Mouse (Mus musculus): ENCODE results near the gene Dlg4. TPM values are rescaled to one million over a fixed set of nuclear protein-coding genes. Genes with fewer than 3 reads are reported as not detected.

Dlg4 gene
- total and polyA plus RNA-seq, 2 experiments: 0.37 to 1.3 TPM

DNA sequence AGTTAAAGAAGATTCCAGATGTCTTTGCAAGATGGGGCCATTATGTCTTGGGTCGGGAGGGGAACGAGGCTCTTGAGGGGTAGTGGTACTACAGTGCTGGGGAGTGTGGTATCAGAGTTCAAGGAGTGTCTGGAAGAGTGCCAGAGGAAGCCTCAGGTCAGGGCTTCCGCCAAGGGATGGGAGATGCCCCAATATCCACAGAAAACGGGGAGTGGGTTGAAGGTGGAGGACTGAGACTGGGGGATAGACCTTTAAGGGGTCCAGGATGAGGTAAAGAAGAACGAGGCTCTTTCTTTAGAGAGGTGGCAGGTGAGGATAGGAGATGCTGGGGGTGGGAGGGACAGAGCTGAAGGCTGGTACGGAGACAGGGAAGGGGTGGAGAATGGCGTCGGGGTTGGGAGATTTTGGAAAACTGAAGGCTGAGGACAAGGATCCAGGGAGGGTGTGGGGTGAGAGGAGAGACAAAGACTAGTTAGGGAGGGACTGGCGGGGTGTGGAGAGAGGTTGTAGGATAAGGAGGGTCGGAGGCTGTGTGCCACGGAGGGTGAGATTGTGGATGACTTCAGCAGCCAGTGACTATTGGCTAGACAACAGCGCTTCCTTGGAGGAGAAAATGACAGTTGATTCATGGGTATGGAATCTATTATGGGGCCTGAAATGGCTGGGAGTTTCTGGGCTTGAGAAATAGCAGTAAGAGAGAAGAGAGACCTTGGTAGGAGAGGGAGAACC lies 11.8 kb downstream of the Dlg4 start:
- no peaks in the 10 kb centered on the region for H3K36me3 ChIP-seq (ENCODE audit: control insufficient read depth, insufficient read depth, low read length)
- 38% methylated on average over 12 of the region's 12 CpGs for WGBS
- H3K27ac ChIP-seq (replicated peaks; ENCODE audit: insufficient read depth, low read depth, low read length): no peak overlapping the region; the same call in 1 of the 2 replicates
- H3K27me3 ChIP-seq (ENCODE audit: control insufficient read depth, insufficient read depth, low read length): peaks cover 3% of the 10 kb centered on the region; the same call in 1 of the 2 replicates
- no peak for TF ChIP-seq POLR2A (IDR thresholded peaks at IDR 0.05; ENCODE audit: extremely low read depth, insufficient read depth, low read length)
- TF ChIP-seq CTCF (IDR thresholded peaks at IDR 0.05; ENCODE audit: low read depth, low read length): no peak
- H3K4me3 ChIP-seq (ENCODE audit: insufficient read depth, low read depth, low read length): no peak overlapping the region
- DNase-seq (ENCODE audit: extremely low read depth, low read depth, low spot score): no peak
- no peak overlapping the region for H3K9ac ChIP-seq (ENCODE audit: low read depth, low read length)
- no peaks in the 10 kb centered on the region for H3K79me2 ChIP-seq (ENCODE audit: control insufficient read depth, insufficient read depth, low read length)
- 0 out of 2 replicates have a peak, but pooled peaks cover 2% of the 10 kb centered on the region for H3K4me1 ChIP-seq (ENCODE audit: control insufficient read depth, insufficient read depth, low read length)

DNA sequence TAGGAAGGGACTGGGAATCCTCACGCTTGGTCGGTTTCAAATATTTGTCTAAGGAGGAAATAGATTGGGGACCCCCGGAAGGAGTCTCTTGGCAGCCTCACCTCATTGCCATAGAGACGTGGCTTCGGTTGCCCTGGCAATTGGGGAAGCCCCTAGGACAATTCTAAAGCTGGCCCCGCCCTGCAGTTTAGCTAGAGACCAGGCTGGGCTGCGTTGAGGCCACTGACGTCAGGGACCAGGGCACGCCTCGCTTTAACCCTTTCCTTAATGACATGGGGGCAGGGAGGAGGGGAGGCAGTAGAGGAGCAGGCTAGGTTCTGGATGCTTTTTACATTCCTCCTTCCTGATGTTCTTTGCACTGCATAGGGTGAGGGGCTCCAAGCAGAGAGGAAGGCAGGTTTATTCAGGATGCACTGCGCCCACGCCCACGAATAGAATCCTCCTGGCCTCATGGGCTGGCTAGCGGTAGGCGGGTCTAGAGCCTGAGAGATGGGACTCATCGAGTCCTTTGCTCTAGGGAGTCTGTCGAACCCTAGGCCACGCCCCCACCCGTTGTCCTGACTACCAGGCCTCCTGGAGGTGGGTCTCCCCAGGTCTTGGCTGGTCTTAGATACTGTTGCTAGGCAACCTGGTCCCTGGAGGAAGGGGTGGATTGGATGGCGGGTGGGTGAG lies 12.5 kb downstream of the Dlg4 start:
- no peak overlapping the region for H3K9ac ChIP-seq (ENCODE audit: low read depth, low read length)
- DNase-seq (ENCODE audit: extremely low read depth, low read depth, low spot score): no peak
- H3K27ac ChIP-seq (replicated peaks; ENCODE audit: insufficient read depth, low read depth, low read length): no peak overlapping the region
- no peak overlapping the region for H3K4me3 ChIP-seq (ENCODE audit: insufficient read depth, low read depth, low read length)
- 0 out of 2 replicates have a peak, but pooled peaks cover 2% of the 10 kb centered on the region for H3K4me1 ChIP-seq (ENCODE audit: control insufficient read depth, insufficient read depth, low read length)
- TF ChIP-seq CTCF (IDR thresholded peaks at IDR 0.05; ENCODE audit: low read depth, low read length) (no peak), POLR2A (IDR thresholded peaks at IDR 0.05; ENCODE audit: extremely low read depth, insufficient read depth, low read length) (no peak)
- H3K36me3 ChIP-seq (ENCODE audit: control insufficient read depth, insufficient read depth, low read length): no peaks in the 10 kb centered on the region
- no peaks in the 10 kb centered on the region for H3K79me2 ChIP-seq (ENCODE audit: control insufficient read depth, insufficient read depth, low read length)
- WGBS: 18% methylated on average over 20 of the region's 20 CpGs
- H3K27me3 ChIP-seq (ENCODE audit: control insufficient read depth, insufficient read depth, low read length): peaks cover 3% of the 10 kb centered on the region; the same call in 1 of the 2 replicates

DNA sequence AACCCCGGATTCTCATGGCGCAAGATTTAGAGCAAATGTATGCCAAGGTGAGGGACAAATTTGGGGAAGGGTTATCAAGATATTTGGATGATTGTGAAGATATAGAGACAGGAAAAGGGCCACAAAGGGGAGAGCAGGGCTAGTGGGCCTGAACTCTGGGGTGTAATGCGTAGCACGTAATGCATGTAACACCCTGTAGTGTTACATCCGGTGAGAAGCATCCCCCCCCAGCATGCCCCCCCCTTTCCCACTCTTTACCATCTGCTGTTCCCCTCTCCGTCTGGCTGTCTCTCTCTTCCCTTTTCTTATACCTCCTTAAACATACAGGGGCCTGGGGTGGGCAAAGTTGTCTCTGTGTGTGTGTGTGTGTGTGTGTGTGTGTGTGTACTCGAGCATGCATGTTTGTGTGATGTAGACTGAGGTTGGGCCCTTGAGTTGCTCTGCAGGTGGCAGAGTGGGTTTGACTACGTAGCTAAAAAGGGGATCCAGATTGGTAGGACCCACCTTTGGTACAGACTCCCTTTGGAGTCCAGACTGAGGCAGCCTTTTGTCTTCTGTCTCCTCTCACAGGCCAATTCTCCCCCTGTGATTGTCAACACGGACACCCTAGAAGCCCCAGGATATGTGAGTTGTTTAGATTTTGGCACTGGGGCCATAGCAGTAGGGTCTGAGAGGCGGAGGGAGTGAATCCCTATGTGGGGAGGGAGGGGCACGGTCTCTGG lies 13.2 kb downstream of the Dlg4 start:
- no peak overlapping the region for H3K4me3 ChIP-seq (ENCODE audit: insufficient read depth, low read depth, low read length)

DNA sequence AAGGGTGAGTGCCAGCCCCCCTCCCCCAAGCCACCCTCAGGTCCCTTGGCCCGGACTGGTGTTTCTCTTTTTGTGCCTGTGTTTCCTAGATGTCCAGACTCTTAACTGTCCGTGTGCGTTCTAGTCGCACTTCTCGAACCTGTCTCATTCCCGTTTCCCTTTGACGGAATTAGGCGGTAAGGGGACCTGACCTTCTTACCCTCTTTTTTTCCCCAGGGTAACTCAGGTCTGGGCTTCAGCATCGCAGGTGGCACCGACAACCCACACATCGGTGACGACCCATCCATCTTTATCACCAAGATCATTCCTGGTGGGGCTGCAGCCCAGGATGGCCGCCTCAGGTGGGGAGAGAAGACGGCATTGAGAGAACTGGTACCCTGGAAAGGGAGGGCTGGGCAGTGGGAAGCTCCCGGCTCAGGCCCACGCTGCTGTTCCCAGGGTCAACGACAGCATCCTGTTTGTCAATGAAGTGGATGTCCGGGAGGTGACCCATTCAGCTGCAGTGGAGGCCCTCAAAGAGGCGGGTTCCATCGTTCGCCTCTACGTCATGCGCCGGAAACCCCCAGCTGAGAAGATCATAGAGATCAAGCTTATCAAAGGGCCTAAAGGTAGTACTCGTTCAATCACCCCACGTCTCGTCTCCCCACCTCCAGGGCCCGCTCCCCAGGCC lies 14.0 kb downstream of the Dlg4 start:
- Histone ChIP-seq H3K4me1 (ENCODE audit: control insufficient read depth, insufficient read depth, low read length) (0 out of 2 replicates have a peak, but pooled peaks cover 2% of the 10 kb centered on the region), H3K27ac (replicated peaks; ENCODE audit: insufficient read depth, low read depth, low read length) (no peak overlapping the region), H3K27me3 (ENCODE audit: control insufficient read depth, insufficient read depth, low read length) (peaks cover 3% of the 10 kb centered on the region; the same call in 1 of the 2 replicates), H3K79me2 (ENCODE audit: control insufficient read depth, insufficient read depth, low read length) (no peaks in the 10 kb centered on the region), H3K36me3 (ENCODE audit: control insufficient read depth, insufficient read depth, low read length) (no peaks in the 10 kb centered on the region), H3K9ac (ENCODE audit: low read depth, low read length) (no peak overlapping the region), H3K4me3 (ENCODE audit: insufficient read depth, low read depth, low read length) (no peak overlapping the region)
- no peak for DNase-seq (ENCODE audit: extremely low read depth, low read depth, low spot score)
- WGBS: 93% methylated on average over 28 of the region's 28 CpGs
- TF ChIP-seq POLR2A (IDR thresholded peaks at IDR 0.05; ENCODE audit: extremely low read depth, insufficient read depth, low read length) (no peak), CTCF (IDR thresholded peaks at IDR 0.05; ENCODE audit: low read depth, low read length) (no peak)

More for the DNA sequence above, 13.2 kb downstream of the Dlg4 start:
- H3K36me3 ChIP-seq (ENCODE audit: control insufficient read depth, insufficient read depth, low read length): no peaks in the 10 kb centered on the region
- WGBS: 79% methylated on average over 11 of the region's 11 CpGs
- no peak overlapping the region for H3K27ac ChIP-seq (replicated peaks; ENCODE audit: insufficient read depth, low read depth, low read length)
- H3K4me1 ChIP-seq (ENCODE audit: control insufficient read depth, insufficient read depth, low read length): 0 out of 2 replicates have a peak, but pooled peaks cover 2% of the 10 kb centered on the region
- peaks cover 3% of the 10 kb centered on the region; the same call in 1 of the 2 replicates for H3K27me3 ChIP-seq (ENCODE audit: control insufficient read depth, insufficient read depth, low read length)
- no peak for DNase-seq (ENCODE audit: extremely low read depth, low read depth, low spot score)
- no peaks in the 10 kb centered on the region for H3K79me2 ChIP-seq (ENCODE audit: control insufficient read depth, insufficient read depth, low read length)
- H3K9ac ChIP-seq (ENCODE audit: low read depth, low read length): no peak overlapping the region
- TF ChIP-seq POLR2A (IDR thresholded peaks at IDR 0.05; ENCODE audit: extremely low read depth, insufficient read depth, low read length): no peak
- TF ChIP-seq CTCF (IDR thresholded peaks at IDR 0.05; ENCODE audit: low read depth, low read length): no peak

DNA sequence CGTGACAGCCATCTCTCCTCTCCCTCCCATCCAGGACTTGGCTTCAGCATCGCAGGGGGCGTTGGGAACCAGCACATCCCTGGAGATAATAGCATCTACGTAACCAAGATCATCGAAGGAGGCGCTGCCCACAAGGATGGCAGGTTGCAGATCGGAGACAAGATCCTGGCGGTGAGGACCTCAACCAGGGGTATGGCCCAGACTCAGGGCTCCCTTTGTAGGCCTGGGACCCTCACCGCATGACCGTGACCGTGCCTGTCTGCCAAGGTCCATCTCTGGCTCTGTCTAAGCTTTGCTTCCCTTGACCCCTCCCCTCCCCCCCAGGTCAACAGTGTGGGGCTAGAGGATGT lies 14.6 kb downstream of the Dlg4 start:
- 94% methylated on average over 11 of the region's 11 CpGs for WGBS
- Histone ChIP-seq H3K4me1 (ENCODE audit: control insufficient read depth, insufficient read depth, low read length) (0 out of 2 replicates have a peak, but pooled peaks cover 2% of the 10 kb centered on the region), H3K4me3 (ENCODE audit: insufficient read depth, low read depth, low read length) (no peak overlapping the region), H3K9ac (ENCODE audit: low read depth, low read length) (no peak overlapping the region), H3K36me3 (ENCODE audit: control insufficient read depth, insufficient read depth, low read length) (no peaks in the 10 kb centered on the region), H3K27ac (replicated peaks; ENCODE audit: insufficient read depth, low read depth, low read length) (no peak overlapping the region), H3K27me3 (ENCODE audit: control insufficient read depth, insufficient read depth, low read length) (peaks cover 3% of the 10 kb centered on the region; the same call in 1 of the 2 replicates), H3K79me2 (ENCODE audit: control insufficient read depth, insufficient read depth, low read length) (no peaks in the 10 kb centered on the region)
- TF ChIP-seq CTCF (IDR thresholded peaks at IDR 0.05; ENCODE audit: low read depth, low read length) (no peak), POLR2A (IDR thresholded peaks at IDR 0.05; ENCODE audit: extremely low read depth, insufficient read depth, low read length) (no peak)
- DNase-seq (ENCODE audit: extremely low read depth, low read depth, low spot score): no peak

Measured in liver, adult 2 months (tissue).